ENCODE assay signal across 9 mouse cellular contexts in genomic region chr11:50632270-50632669, GRCm38 (mm10). TPM values are rescaled to one million over a fixed set of nuclear protein-coding genes. Genes with fewer than 3 reads are reported as not detected.
A peak's percentile ranks its signal among the peaks of the same experiment; 100 is the strongest.
DNase-seq lines count a peak whose midpoint lies in the region; ATAC-seq lines count a peak whose summit lies in the region.
"Had no signal": no experiment of that assay in that cellular context is flagged by ENCODE, and none has a peak within 500 bp of the region (broad histone marks: within the 10 kb centered on the region; RNA-seq: fewer than 3 reads in every experiment).

No protein-coding gene starts in this region.

- peak; percentile 87 for DNase-seq in 3134 (ENCODE audit: extremely low read depth, insufficient read length, low spot score)
- DNase-seq in adipocyte (ENCODE audit: low spot score), result peak; percentile 61
- DNase-seq in heart, postnatal 14 days, result peak; percentile 85 to 90
- peak; percentile 10 for DNase-seq in left cerebral cortex, adult 11 months (ENCODE audit: low spot score)
- DNase-seq in lung, postnatal 36 days, result peak; percentile 70
- peak; percentile 58 for DNase-seq in testis, postnatal 14 days (ENCODE audit: low spot score)

- no peaks in the 10 kb centered on the region for H3K36me3 ChIP-seq in forebrain, embryonic 16.5 days (ENCODE audit: control insufficient read depth, insufficient read depth)

- no peak overlapping the region for H3K4me2 ChIP-seq in forebrain, embryonic 16.5 days (ENCODE audit: low read length)

- H3K4me3 ChIP-seq in forebrain, embryonic 16.5 days (replicated peaks; ENCODE audit: low read length), result no peak overlapping the region

- H3K27ac ChIP-seq in forebrain, embryonic 16.5 days (ENCODE audit: low read length), result no peak overlapping the region
- H3K27ac ChIP-seq: liver, embryonic 14.5 days had no signal

- peaks cover 15% of the 10 kb centered on the region for H3K4me1 ChIP-seq in forebrain, embryonic 16.5 days (replicated peaks; ENCODE audit: control insufficient read depth, insufficient read depth, low read length)

- no peaks in the 10 kb centered on the region for H3K27me3 ChIP-seq in forebrain, embryonic 16.5 days (replicated peaks; ENCODE audit: control insufficient read depth, insufficient read depth, low read length)

- 29% methylated on average over 4 of the region's 4 CpGs for WGBS in forebrain, embryonic 16.5 days

- intact Hi-C loops in heart, postnatal 14 days (cut with DNase I), result loop anchor here (5.0 kb wide), 1 partner anchor 40 kb away; no protein-coding TSS in a partner anchor

- H3K9me3 ChIP-seq in forebrain, embryonic 16.5 days (ENCODE audit: control insufficient read depth, low read length), result no peaks in the 10 kb centered on the region

- no peak overlapping the region for H3K9ac ChIP-seq in forebrain, embryonic 16.5 days (replicated peaks; ENCODE audit: low read depth, low read length)
- H3K9ac ChIP-seq: liver, embryonic 14.5 days had no signal

- peak; percentile 72 for ATAC-seq in forebrain, embryonic 16.5 days
- ATAC-seq in monocyte, adult 5-6 weeks (replicated peaks; ENCODE audit: insufficient number of reproducible peaks, low FRiP score, low TSS enrichment, poor library complexity, severe bottlenecking), result no peak

RNA-seq across cellular contexts. Expression of gene Adamts2, which starts 30.4 kb away (rescaled TPM):
- 3.4 and 4.5 TPM in 2 replicates for polyA plus RNA-seq in forebrain, embryonic 16.5 days (2015; fragmentation: Nextera tagmentation; extraction: Ambion mirVana)
- total RNA-seq in heart, postnatal 14 days (2021), result 10 to 100 TPM; 26.4 to 30.9 TPM
- total RNA-seq in monocyte, adult 5-6 weeks (2017), result 0.11 TPM in 1 of 3 replicates, not detected in the others

Comparison
In these comparisons a context has a peak if more than half of its experiments do, and no peak if none do; other contexts are left out.
1. DNase-seq: peak in every context shown above with its lines; median percentile 88 in heart, postnatal 14 days; 87 in 3134; 70 in lung, postnatal 36 days; 61 in adipocyte; 58 in testis, postnatal 14 days; 10 in left cerebral cortex, adult 11 months.
2. RNA of gene Adamts2, which starts 30.4 kb away (total RNA-seq): 26.4 to 30.9 TPM in heart, postnatal 14 days; 0.11 TPM in monocyte, adult 5-6 weeks; every median in the first group is over 10 times any median in the second.